Mouse (Mus musculus) brain, embryonic 18.5 days (tissue): ENCODE data around the gene Ptpn13.

ENCODE experiments used
- DNase-seq: peaks from one replicate; pipeline ENCODE4 v3.0.0-alpha.2; 2012; ENCODE audit warnings: low read depth, low spot score

The Ptpn13 gene

DNA sequence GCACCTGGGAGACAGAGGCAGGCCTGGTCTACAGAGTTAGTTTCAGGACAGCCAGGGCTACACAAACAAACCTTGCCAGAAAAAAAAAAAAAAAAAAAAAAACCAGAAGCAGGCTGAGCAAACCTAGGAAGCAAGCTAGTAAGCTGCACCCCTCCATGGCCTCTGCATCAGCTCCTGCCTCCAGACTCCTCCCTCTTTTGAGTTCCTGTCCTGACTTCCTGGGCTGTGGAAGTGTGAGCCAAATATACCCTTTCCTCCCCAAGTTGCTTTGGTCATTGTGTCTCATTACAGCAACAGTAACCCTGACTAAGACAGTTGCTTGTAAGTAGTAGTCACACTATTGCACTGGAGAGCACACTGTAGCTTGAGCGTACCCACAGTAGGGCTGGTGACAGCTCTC, 219.2 kb downstream of the Ptpn13 start:
- DNase-seq = no peak

DNA sequence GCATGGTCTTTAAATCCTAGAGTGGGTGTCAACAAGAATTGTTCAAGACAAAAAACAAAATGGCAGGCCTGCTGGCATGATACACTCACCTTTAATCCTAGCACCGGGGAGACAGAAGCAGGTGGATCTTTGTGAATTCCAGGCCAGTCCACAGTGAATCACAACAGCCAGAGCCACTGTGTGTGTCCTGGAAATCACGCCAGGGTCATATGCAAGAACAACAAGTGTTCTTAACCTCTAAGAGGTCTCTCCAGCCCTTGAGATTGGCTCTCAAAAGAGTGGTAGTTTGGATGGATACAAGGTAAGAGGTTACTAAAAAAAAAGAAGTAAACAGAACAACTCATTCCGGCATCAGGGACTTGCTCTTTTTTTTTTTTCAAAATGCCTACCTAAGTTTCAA, 222.3 kb downstream of the Ptpn13 start:
- DNase-seq = no peak
